Mouse (Mus musculus): Measurements from ENCODE around the gene Mef2b. TPM values are rescaled to one million over a fixed set of nuclear protein-coding genes. Genes with fewer than 3 reads are reported as not detected.
A peak's percentile ranks its signal among the peaks of the same experiment; 100 is the strongest.
"Not testable (repeated sequence)": the region's sequence is repeated elsewhere in the genome, so short reads cannot be mapped to it uniquely, and the experiment has no call there.

Mef2b gene
- total RNA-seq, 4 experiments from 2014 or later, result 0.27 to 0.58 TPM; not detected in 2

DNA sequence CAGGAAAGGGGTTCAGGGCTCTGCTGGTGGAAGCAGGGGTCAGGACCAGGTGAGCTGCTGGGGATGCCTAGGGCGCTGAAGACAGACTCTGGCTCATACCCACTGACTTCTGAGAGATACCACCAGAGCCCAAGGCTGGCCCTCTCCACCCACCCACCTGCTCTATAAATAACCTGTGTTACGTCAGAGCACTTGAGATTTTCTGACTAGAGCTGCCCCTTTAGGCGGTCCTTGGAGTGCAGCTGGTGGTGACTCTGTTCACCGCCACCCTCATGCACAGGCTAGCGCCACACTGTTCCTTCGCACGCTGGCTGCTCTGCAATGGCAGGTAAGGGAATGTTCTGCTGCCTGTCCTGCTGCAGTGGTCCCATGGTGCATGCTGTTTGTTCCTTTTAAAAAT lies 34.6 kb downstream of the Mef2b start:
- DNase-seq (ENCODE audit: low spot score in 2 of 2), result no peak

DNA sequence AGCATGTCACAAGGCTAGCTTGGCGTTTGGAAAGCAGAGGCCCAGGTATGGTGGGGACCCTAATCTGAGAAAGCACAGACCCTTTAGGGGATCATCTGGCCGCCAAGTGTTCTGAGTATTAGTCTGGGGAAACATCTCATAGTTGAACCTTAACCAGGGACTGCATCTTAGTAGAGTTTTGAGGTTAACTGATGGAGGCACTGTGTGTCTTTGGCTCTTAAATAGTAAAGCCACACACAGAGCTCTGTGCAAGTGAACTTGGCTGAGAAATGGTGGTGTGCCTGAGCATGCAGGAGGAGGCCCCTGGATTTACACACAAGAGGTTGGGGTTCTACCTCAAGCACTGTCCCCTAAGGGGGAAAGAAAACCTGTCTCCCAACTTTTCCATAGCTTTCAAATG lies 38.7 kb downstream of the Mef2b start:
- no peak for DNase-seq (ENCODE audit: low spot score in 2 of 2)

DNA sequence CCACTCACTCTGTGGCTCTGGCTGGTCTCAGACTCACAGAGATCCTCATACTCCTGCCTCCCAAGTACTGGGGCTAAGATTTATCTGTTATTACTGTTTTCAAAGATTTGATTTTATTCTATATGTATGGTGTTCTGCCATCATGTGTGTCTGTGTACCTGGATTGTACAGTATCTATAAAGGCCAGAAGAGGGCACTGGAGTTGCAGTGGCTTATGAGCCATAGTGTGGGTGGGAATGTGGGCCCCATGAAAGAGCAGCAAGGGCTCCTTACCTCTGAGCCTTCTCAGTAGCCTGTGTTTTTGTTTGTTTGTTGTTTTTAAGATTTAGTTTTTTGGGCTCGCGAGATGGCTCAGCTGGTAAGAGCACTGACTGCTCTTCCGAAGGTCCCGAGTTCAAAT lies 39.6 kb downstream of the Mef2b start:
- no peak for DNase-seq (ENCODE audit: low spot score in 2 of 2)

DNA sequence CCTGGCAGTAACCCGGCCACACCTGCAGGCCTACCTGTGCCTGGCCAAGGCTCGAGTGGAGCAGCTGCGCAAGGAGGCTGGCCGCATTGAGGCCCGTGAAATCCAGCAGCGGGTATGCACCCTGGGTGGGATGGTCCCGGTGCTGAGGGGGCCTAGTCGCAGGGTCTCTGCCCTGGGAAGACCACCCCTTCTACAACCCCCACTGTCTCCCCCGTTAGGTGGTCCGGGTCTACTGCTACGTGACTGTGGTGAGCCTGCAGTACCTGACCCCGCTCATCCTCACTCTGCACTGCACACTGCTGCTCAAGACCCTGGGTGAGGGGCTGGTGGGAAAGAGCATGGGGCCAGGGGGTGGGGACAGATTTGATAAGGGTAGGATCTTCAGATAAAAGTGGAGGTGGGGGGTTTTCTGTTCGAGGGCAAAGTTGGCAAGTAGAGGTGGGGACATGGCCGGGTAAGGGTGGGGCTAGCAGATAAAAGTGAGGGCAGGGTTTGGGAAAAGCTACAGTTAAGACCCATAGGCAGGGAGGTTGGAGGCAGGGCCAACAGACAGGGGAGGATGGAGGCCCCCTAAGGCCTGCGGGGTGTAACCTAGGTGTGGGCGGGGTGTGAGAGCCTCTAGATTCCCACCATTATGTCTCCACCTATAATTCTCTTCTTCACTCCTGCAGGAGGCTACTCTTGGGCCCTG lies 41.8 kb downstream of the Mef2b start:
- no peak for DNase-seq (ENCODE audit: low spot score in 2 of 2)

DNA sequence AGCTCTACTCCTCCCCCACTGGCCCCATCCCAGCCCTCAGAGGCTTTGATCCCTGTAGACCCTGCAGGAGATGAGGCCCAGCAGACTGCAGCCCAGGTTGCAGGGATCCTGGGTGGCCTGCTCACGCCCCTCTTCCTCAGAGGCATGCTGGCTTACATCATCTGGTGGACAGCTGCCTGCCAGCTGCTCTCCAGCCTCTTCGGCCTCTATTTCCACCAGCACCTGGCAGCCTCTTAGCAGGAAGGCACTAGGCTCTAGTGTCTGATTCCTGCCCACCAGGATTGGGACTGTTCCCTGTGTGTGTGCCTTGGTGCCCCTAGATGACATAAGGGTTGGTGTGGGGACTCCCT lies 42.4 kb downstream of the Mef2b start:
- no peak for DNase-seq (ENCODE audit: low spot score in 2 of 2)

DNA sequence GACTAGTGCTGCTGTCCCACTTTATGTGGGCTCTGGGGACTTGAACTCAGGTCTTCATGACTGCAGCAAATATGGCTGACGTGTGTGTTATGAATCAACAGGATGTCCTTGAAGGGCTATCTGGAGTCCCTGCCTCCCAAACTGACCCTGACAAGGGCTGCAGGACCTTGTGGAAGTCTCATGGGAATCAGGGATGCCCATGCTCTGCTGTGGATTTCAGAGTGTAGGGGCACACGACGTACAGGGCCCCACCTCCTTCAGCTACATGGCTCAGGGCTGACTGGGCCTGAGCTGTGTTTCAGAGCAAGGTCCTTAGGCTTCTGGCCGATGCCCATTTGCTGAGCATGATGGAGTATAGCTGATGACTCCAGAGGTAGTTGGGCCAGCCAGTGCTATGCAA lies 43.7 kb downstream of the Mef2b start:
- DNase-seq (ENCODE audit: low spot score in 2 of 2), result no peak

DNA sequence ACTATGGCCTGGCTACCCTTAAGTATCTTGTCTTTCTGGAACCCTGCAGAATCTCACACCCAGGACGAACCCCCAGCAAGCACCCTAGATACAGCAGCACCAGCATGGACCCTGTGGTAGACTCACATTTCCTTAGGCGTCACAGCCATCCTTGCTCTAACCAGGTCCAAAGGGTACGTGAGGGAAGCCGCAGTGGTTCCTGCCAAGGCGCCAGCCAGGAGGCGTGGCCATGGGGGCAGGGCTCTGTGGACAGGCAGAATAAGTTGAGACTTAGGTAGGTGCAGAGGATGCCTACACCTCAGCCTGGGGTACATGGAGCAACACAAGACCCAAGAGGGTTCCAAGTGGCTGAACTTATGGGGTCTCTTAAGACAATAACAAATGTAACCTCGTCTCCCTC lies 49.2 kb downstream of the Mef2b start:
- DNase-seq (ENCODE audit: low spot score in 2 of 2), result no peak

DNA sequence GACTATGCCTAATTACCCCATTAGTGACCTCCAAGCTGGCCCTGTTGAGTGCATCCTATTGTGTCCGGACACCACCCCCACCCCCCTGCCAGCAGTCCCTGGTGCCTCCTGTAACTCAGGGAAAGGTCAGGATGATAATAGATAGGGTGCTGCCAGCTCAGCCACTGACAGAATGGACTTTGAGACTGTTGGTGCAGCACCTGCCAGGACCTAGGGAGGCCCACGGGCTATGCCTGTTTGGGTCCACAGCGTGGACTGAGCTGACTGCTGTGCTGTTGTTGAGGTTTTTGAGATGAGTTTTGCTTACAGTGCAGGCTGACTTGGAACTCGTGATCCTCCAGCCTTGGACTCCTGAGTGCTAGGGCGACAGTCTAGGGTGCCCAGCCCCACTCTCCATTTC lies 53.7 kb downstream of the Mef2b start:
- DNase-seq (ENCODE audit: low spot score in 2 of 2), result no peak

DNA sequence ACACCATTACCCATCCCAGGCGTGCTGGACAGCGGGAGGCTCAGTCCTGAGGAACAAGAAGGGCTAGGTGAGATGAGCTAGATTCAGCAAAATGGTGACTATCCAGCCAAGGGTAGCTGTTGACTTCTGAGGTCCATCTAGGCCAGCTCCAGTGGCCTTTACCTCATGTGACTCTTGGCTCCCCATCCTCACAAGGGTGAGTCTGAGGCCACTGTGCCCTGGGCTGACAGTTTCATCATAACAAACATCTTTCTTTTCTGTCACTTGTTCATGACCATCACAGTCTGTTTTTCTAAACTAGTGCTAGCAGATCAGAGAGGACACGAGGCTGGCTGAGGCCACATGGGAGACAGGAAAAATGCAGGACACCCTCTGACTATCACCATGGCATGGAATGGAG lies 54.7 kb downstream of the Mef2b start:
- DNase-seq (ENCODE audit: low spot score in 2 of 2), result no peak

DNA sequence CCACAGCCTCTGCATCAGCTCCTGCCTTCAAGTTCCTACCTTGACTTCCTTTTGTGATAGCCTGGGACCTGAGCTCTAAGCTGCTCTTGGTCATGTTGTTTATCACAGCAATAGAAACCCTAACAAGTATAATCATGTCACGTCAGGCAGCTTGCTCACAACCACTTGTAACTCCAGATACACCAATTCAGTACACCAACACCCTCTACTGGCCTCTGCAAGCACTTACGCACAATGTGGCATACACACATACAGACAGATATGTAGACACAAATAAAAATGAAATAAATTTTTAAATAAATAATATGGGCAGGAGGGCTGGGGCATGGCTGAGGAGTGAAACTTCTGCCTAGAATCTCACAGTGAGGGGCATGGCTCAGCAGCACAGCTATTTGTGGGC lies 56.3 kb downstream of the Mef2b start:
- DNase-seq (ENCODE audit: low spot score in 2 of 2), result no peak

DNA sequence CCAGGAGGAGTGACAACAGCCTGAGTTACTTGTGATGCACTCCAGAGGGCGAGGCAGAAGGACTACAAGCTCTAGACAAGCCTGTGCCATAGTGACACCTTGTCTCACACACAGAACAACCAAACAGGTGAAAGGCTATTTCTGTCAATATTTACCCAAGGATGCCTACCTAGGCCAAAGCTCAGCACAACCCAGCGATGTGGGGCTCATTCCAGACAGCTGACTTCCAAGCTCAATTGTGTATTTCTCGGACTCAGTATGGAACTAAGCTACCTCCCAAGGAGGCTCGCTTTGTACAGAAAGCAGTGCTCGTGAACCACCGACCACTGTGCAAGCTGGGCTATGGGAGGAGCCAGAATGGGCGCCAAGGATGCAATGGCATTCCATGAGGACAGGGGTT lies 58.1 kb downstream of the Mef2b start:
- no peak for DNase-seq (ENCODE audit: low spot score in 2 of 2)

DNA sequence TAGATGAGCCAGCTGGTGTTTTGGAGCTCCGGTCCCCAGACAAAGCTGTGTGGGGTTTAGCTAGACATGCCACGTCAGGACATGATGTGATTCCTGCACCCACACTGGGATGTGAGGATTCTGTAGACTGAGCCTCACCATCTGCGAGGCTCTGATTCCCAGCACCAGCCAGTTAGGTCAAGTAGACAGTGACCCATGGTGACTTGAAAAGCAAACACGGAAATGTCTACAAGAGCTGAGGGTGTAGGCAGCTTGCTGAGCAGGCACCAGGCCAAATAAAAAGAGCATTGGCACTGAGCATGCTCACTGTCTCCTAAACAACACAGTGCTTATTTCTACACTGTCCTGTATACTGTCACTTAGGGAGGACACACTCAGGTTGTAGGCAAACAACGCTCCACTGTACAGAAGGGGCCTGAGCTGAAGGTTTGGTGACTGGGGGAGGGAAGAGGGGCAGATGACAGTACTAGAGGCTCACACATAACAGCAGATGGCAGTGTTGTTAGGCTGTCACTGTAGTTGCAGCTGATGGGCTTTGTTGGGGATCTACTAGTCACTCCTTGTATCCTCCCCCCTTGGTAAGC lies 60.7 kb downstream of the Mef2b start:
- peak; percentile 36 to 51 for DNase-seq (ENCODE audit: low spot score in 2 of 2)

DNA sequence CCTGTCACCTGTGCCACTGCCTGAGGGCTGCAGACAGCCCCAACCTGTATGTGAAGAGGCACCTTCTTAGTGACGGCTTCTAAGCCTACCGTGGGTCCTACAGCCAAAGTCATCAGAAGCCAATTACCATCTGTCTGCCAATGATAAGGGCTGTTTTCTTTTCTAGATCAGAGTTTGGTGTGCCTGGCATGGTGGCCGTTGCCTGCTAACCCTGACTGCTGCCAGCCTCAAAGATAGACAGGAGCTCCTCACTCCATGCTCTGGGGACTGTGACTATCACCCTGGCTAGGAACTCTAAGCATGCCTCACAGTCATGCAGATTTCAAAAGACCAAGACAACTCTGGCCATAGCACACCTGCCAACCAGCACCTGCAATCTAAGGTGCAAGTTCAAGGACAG lies 61.9 kb downstream of the Mef2b start:
- no peak for DNase-seq (ENCODE audit: low spot score in 2 of 2)

DNA sequence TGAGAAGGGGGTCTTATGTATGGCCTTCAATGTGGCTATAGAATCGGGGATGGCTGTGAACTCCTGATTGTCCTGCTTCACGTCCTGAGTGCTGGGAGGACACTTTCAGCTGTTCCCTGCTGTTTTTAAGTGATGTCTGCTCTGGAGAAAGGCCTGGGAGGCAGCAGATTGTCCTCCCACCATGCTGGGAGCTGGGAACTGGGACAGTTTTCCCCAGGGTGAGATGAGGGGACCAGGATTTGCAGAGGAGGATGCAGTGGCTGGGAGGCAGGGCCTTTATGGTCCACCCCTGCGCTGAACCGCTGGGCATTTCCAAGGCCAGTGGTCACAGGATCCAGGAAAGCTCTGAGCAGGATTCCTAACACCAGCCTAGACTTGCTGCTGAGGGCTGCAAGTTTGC lies 63.6 kb downstream of the Mef2b start:
- no peak for DNase-seq (ENCODE audit: low spot score in 2 of 2)

DNA sequence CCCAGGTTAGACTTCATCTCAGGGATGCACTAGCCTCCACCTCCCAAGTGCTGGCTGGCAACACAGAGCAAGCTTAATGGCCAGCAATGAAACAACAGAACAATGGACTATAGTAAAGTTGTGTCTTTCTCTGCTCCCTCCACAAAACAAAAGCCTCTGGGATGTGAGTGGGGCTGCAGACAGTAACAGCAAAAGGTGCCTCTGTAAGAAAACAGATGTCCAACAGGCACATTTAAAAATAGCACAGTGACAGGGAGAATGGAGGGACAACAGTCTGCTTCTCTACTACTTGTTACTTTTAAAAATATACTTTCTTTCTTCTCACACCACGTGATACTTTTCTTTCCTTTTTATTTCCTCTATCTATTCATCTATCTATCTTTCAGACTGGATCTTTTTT lies 65.2 kb downstream of the Mef2b start:
- DNase-seq (ENCODE audit: low spot score in 2 of 2), result no peak

DNA sequence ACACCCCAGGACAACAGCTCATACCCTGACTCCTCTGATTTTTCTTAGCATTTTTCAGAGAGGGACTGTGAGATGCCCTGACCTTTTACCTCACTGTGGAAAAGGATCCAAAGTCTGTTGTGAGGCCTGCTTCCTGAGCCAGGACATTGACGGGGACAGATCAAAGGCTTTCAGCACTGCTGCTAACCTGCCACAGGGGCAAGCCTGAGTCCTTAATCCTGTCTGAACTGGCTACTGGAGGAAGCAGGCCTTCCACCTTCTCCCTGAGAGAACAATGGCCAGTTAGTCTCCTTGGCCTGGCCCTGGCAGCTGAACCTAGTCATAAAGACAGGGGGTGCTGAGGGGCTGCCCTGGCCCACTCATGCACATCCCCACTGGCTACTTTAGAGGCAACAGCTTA lies 68.6 kb downstream of the Mef2b start:
- no peak for DNase-seq (ENCODE audit: low spot score in 2 of 2)

DNA sequence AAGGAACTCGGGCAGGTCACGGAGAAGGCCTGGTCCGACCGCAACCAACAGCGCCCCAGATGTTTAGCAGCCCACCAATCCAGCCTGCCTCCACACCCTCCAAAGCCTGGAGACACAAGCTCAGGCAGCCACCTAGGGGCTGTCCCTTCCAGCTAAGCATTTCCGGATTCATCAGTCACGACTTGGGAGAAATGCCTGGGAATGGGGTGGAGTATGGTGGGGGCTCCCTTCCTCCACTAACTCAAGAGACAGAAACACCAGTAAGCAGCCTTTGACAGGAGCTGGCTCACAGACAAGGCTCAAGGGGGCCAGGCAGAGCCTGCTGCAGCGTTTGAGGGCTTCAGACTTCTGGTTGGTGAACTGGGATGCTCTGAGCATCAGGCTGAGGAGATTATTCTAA lies 71.0 kb downstream of the Mef2b start:
- peak in 1 of 2 experiments; percentile 20 for DNase-seq (ENCODE audit: low spot score in 2 of 2)

DNA sequence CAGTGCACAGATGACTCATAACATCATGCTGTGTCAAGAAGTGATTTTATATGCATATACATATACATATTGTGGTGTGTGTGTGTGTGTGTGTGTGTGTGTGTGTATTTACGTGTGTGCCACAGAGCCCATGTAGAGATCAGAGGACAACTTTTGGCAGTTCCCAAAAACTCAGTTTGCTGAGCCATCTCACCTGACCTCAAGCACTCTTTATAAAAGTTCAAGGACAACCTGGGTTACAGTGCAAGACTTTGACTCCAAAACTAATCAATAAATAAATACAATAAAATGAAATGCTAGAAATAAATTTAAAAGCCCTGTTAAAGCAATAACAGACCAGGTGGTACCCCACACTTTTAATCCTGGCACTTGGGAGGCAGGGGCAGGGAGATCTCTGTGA lies 71.8 kb downstream of the Mef2b start:
- DNase-seq (ENCODE audit: low spot score in 2 of 2), result no peak

DNA sequence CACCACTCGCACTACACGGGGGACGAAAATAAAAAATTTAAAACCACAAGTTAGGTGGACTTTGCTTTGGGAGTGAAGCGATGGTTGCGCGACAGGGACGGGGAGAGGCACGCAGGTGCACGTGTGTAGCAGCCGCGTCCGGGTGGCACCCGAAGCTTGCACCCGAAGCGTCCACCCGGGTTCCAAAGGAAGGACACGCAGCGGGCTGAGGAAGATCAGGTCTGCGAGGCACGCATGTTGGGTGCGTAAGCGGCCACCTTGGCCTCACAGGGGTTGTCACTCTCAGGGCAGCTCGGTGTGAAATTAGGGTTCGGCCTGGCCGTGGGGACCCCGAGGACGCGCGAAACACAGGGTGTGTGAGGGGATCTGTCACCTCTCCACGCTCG lies 72.2 kb downstream of the Mef2b start:
- DNase-seq (ENCODE audit: low spot score in 2 of 2), result peak; percentile 43 to 52

DNA sequence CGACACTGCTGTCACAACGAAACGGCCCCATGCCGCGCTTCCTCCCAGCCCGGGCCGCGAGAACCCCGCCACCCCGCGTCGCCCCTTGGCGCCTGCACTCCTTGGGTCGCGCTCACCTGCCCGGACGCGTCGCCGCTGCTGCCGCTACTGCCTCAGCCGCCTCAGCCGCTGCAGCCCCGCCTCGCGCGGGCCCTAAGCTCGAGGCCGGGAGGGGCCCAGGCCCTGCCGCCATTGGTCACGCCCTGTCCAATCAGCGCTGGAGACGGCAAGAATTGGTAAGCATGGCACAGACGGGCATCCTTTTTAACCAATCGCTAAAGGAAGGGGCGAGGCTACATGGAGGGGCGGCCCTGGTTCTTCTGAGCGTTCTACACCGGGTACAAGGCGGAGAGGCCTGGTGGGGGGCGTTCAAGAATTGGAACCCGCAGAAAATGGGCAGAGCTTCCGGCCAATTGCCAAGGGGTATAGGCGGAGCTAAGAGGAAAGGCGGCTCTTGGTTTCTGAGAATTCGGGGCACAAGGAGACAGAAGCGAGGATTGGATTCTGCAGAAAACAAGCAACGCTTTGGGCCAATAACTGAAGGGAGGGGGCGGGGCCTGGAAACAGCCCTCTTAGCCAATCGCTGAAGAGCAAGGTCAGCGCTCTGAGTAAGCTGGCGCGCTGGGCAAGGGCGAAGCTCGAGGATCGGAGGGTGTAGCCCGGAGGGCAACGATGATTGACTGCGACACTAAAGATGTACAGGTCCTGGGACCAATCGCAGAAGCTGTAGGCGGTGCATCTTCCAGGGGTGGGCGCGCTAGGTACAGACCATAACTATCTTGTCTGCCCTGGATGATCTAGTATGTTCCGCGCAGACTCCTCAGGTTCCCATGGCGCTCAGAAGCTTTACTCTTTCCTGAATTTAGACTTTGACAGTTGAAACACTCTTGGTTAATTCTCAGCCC lies 72.9 kb downstream of the Mef2b start, which contains the start of gene Slc25a42:
Gene Slc25a42, minus strand, starts transcription at position 194 of the 944 bp plus-strand sequence.
- peak; percentile 91 to 100 for DNase-seq (ENCODE audit: low spot score in 2 of 2)

DNA sequence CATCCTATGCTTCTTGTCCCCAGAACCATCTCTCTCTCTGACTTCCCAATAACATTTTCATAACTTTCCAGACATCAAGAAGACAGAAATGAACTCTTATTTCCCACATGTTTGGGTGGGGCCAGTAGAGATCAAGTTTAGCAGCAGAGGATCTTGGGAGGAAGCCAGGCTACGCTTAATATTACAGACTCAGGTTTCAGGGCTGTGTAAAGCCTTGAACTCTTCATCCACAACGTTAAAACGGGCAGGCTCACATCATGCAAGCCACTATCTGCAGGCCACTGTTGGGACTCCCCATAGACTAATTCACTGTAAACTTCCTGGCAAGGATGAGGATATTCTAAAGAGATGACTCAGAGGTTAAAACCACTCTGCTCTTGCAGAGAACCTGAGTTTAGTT lies 74.9 kb downstream of the Mef2b start:
- no peak for DNase-seq (ENCODE audit: low spot score in 2 of 2)

DNA sequence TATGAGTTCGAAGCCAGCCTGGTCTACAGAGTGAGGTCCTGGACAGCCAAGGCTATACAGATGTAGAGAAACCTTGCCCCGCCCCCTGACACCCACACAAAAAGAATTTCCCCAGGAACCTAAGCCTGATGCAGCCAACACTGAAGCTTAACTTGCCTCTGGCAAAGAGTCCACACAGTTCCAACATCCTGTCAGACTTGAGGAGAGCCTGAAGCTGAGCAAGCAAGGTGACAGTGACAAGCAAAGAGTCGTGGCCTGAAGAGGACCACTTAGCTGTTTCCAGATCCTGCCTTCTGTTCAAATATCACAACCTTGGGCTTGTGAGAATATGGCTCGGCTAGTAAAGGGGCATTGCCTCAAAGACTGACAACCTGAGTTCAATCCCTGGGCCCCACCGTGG lies 75.6 kb downstream of the Mef2b start:
- no peak for DNase-seq (ENCODE audit: low spot score in 2 of 2)

DNA sequence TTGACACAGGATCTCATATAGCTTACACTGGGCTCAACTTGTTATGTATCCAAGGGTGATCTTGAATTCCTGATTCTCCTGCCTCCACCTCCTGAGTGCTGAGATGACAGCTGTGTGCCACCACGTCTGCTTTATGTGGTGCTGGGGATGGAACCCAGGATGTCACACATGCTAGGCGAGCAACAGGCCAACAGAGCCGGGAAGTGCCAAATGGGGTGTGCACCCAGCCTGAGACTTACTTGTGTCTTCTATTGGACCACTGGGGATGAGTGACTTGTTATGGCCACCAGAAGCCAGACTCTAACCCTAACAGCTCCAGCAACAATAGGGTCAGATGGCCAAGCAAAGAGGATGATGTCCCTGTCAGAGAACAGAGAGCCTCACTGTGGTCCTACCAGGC lies 76.7 kb downstream of the Mef2b start:
- not testable (repeated sequence) for DNase-seq (ENCODE audit: low spot score in 2 of 2)

Data from left cerebral cortex, adult 8-10 months (tissue).